Mouse (Mus musculus): ENCODE data around the gene 1700028K03Rik. TPM values are rescaled to one million over a fixed set of nuclear protein-coding genes. Genes with fewer than 3 reads are reported as not detected.

The 1700028K03Rik gene
- polyA plus RNA-seq, 1 experiment from 2014 or later, result 0.05 TPM

DNA sequence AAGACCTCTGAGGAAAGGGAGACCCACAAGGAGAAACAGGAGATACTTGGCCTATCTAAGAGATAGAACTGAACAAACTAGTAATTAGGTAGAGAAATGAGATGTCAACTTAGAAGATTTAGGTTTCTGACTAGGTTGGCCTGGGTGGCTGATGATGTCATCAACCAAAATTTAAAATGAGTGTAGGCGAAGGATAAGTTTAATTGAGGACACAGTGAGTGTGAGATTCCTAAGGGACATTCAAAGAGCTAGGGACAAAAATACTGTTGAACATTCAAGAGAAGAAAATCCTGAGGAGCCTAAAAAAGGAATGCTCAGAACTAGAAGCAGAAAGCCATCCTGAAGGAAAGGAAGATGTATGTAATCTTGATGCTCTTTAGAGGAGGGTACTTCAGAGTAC lies 18.4 kb upstream of the 1700028K03Rik start:
- no peak overlapping the region for H3K9ac ChIP-seq (ENCODE audit: low read length)
- H3K4me3 ChIP-seq (ENCODE audit: control insufficient read depth in 1 of 2, insufficient read depth in 1 of 2, low read depth in 1 of 2, low read length in 2 of 2), result no peak overlapping the region
- H3K27ac ChIP-seq (replicated peaks in 1 of 2; ENCODE audit: control insufficient read depth in 1 of 2, insufficient read depth in 1 of 2, low read depth in 2 of 2, low read length in 2 of 2), result no peak overlapping the region
- H3K9me3 ChIP-seq (ENCODE audit: control insufficient read depth, low read length), result no peaks in the 10 kb centered on the region
- no peaks in the 10 kb centered on the region for H3K4me1 ChIP-seq (ENCODE audit: control insufficient read depth in 2 of 2, insufficient read depth in 2 of 2, low read length in 2 of 2)
- no peak overlapping the region for H3K4me2 ChIP-seq (ENCODE audit: low read length)
- ATAC-seq (ENCODE audit: insufficient number of reproducible peaks, insufficient read depth, low FRiP score, low read depth), result no peak
- H3K36me3 ChIP-seq (ENCODE audit: control insufficient read depth, insufficient read depth, low read length), result no peaks in the 10 kb centered on the region
- H3K27me3 ChIP-seq (ENCODE audit: control insufficient read depth, insufficient read depth, low read length), result no peaks in the 10 kb centered on the region
- 89% methylated on average over 1 of the region's 1 CpGs for WGBS

- no peak for ATAC-seq (ENCODE audit: insufficient number of reproducible peaks, insufficient read depth, low FRiP score, low read depth)
- Histone ChIP-seq H3K9ac (ENCODE audit: low read length) (no peak overlapping the region), H3K4me3 (ENCODE audit: control insufficient read depth in 1 of 2, insufficient read depth in 1 of 2, low read depth in 1 of 2, low read length in 2 of 2) (no peak overlapping the region)
These were observed 15.9 kb upstream of the 1700028K03Rik start for GRCm38 (mm10) chr5:107518602-107519001.

GRCm38 (mm10) chr5:107521386-107521785 lies 13.1 kb upstream of the 1700028K03Rik start:
- no peaks in the 10 kb centered on the region for H3K27me3 ChIP-seq (ENCODE audit: control insufficient read depth, insufficient read depth, low read length)
- H3K36me3 ChIP-seq (ENCODE audit: control insufficient read depth, insufficient read depth, low read length), result no peaks in the 10 kb centered on the region
- H3K4me1 ChIP-seq (ENCODE audit: control insufficient read depth in 2 of 2, insufficient read depth in 2 of 2, low read length in 2 of 2), result no peaks in the 10 kb centered on the region; a peak in 1 of 4 replicates
- 82% methylated on average over 6 of the region's 6 CpGs for WGBS
- no peaks in the 10 kb centered on the region for H3K9me3 ChIP-seq (ENCODE audit: control insufficient read depth, low read length)
- no peak overlapping the region for H3K9ac ChIP-seq (ENCODE audit: low read length)
- H3K4me3 ChIP-seq (ENCODE audit: control insufficient read depth in 1 of 2, insufficient read depth in 1 of 2, low read depth in 1 of 2, low read length in 2 of 2), result no peak overlapping the region
- no peak for ATAC-seq (ENCODE audit: insufficient number of reproducible peaks, insufficient read depth, low FRiP score, low read depth)
- no peak overlapping the region for H3K4me2 ChIP-seq (ENCODE audit: low read length)
- H3K27ac ChIP-seq (replicated peaks in 1 of 2; ENCODE audit: control insufficient read depth in 1 of 2, insufficient read depth in 1 of 2, low read depth in 2 of 2, low read length in 2 of 2), result no peak overlapping the region

More at GRCm38 (mm10) chr5:107518602-107519001, 15.9 kb upstream of the 1700028K03Rik start:
- Histone ChIP-seq H3K27ac (replicated peaks in 1 of 2; ENCODE audit: control insufficient read depth in 1 of 2, insufficient read depth in 1 of 2, low read depth in 2 of 2, low read length in 2 of 2) (no peak overlapping the region), H3K27me3 (ENCODE audit: control insufficient read depth, insufficient read depth, low read length) (no peaks in the 10 kb centered on the region), H3K36me3 (ENCODE audit: control insufficient read depth, insufficient read depth, low read length) (no peaks in the 10 kb centered on the region), H3K4me1 (ENCODE audit: control insufficient read depth in 2 of 2, insufficient read depth in 2 of 2, low read length in 2 of 2) (no peaks in the 10 kb centered on the region; a peak in 1 of 4 replicates), H3K4me2 (ENCODE audit: low read length) (no peak overlapping the region), H3K9me3 (ENCODE audit: control insufficient read depth, low read length) (no peaks in the 10 kb centered on the region)
- WGBS, result 88% methylated on average over 4 of the region's 4 CpGs

GRCm38 (mm10) chr5:107521897-107522296 lies 12.6 kb upstream of the 1700028K03Rik start:
- 55% methylated on average over 7 of the region's 7 CpGs for WGBS
- no peaks in the 10 kb centered on the region for H3K9me3 ChIP-seq (ENCODE audit: control insufficient read depth, low read length)
- no peaks in the 10 kb centered on the region for H3K27me3 ChIP-seq (ENCODE audit: control insufficient read depth, insufficient read depth, low read length)
- no peak overlapping the region for H3K27ac ChIP-seq (replicated peaks in 1 of 2; ENCODE audit: control insufficient read depth in 1 of 2, insufficient read depth in 1 of 2, low read depth in 2 of 2, low read length in 2 of 2)
- ATAC-seq (ENCODE audit: insufficient number of reproducible peaks, insufficient read depth, low FRiP score, low read depth), result no peak
- H3K4me1 ChIP-seq (ENCODE audit: control insufficient read depth in 2 of 2, insufficient read depth in 2 of 2, low read length in 2 of 2), result no peaks in the 10 kb centered on the region; a peak in 1 of 4 replicates
- no peak overlapping the region; the same call in 1 of the 2 replicates for H3K4me2 ChIP-seq (ENCODE audit: low read length)
- no peaks in the 10 kb centered on the region for H3K36me3 ChIP-seq (ENCODE audit: control insufficient read depth, insufficient read depth, low read length)
- no peak overlapping the region for H3K9ac ChIP-seq (ENCODE audit: low read length)
- no peak overlapping the region for H3K4me3 ChIP-seq (ENCODE audit: control insufficient read depth in 1 of 2, insufficient read depth in 1 of 2, low read depth in 1 of 2, low read length in 2 of 2)

- Histone ChIP-seq H3K9ac (ENCODE audit: low read length) (no peak overlapping the region), H3K4me2 (ENCODE audit: low read length) (no peak overlapping the region), H3K9me3 (ENCODE audit: control insufficient read depth, low read length) (no peaks in the 10 kb centered on the region), H3K4me1 (ENCODE audit: control insufficient read depth in 2 of 2, insufficient read depth in 2 of 2, low read length in 2 of 2) (no peaks in the 10 kb centered on the region; a peak in 1 of 4 replicates), H3K36me3 (ENCODE audit: control insufficient read depth, insufficient read depth, low read length) (no peaks in the 10 kb centered on the region), H3K4me3 (ENCODE audit: control insufficient read depth in 1 of 2, insufficient read depth in 1 of 2, low read depth in 1 of 2, low read length in 2 of 2) (no peak overlapping the region), H3K27ac (replicated peaks in 1 of 2; ENCODE audit: control insufficient read depth in 1 of 2, insufficient read depth in 1 of 2, low read depth in 2 of 2, low read length in 2 of 2) (no peak overlapping the region), H3K27me3 (ENCODE audit: control insufficient read depth, insufficient read depth, low read length) (no peaks in the 10 kb centered on the region)
- no peak for ATAC-seq (ENCODE audit: insufficient number of reproducible peaks, insufficient read depth, low FRiP score, low read depth)
- WGBS, result 76% methylated on average over 10 of the region's 10 CpGs
These were observed 10.2 kb upstream of the 1700028K03Rik start for GRCm38 (mm10) chr5:107524281-107524680.

- 78% methylated on average over 3 of the region's 3 CpGs for WGBS
- Histone ChIP-seq H3K36me3 (ENCODE audit: control insufficient read depth, insufficient read depth, low read length) (no peaks in the 10 kb centered on the region), H3K27ac (replicated peaks in 1 of 2; ENCODE audit: control insufficient read depth in 1 of 2, insufficient read depth in 1 of 2, low read depth in 2 of 2, low read length in 2 of 2) (no peak overlapping the region), H3K4me1 (ENCODE audit: control insufficient read depth in 2 of 2, insufficient read depth in 2 of 2, low read length in 2 of 2) (no peaks in the 10 kb centered on the region), H3K9me3 (ENCODE audit: control insufficient read depth, low read length) (no peaks in the 10 kb centered on the region), H3K4me3 (ENCODE audit: control insufficient read depth in 1 of 2, insufficient read depth in 1 of 2, low read depth in 1 of 2, low read length in 2 of 2) (no peak overlapping the region), H3K9ac (ENCODE audit: low read length) (no peak overlapping the region), H3K4me2 (ENCODE audit: low read length) (no peak overlapping the region), H3K27me3 (ENCODE audit: control insufficient read depth, insufficient read depth, low read length) (no peaks in the 10 kb centered on the region)
- no peak for ATAC-seq (ENCODE audit: insufficient number of reproducible peaks, insufficient read depth, low FRiP score, low read depth)
These were observed 5.7 kb upstream of the 1700028K03Rik start for GRCm38 (mm10) chr5:107528856-107529255.

GRCm38 (mm10) chr5:107533590-107533989 lies 919 bp upstream of the 1700028K03Rik start:
- H3K27me3 ChIP-seq (ENCODE audit: control insufficient read depth, insufficient read depth, low read length), result no peaks in the 10 kb centered on the region
- H3K4me2 ChIP-seq (ENCODE audit: low read length), result no peak overlapping the region
- H3K27ac ChIP-seq (replicated peaks in 1 of 2; ENCODE audit: control insufficient read depth in 1 of 2, insufficient read depth in 1 of 2, low read depth in 2 of 2, low read length in 2 of 2), result no peak overlapping the region
- WGBS, result 49% methylated on average over 2 of the region's 2 CpGs
- H3K36me3 ChIP-seq (ENCODE audit: control insufficient read depth, insufficient read depth, low read length), result no peaks in the 10 kb centered on the region
- H3K9ac ChIP-seq (ENCODE audit: low read length), result no peak overlapping the region
- no peak for ATAC-seq (ENCODE audit: insufficient number of reproducible peaks, insufficient read depth, low FRiP score, low read depth)
- H3K4me1 ChIP-seq (ENCODE audit: control insufficient read depth in 2 of 2, insufficient read depth in 2 of 2, low read length in 2 of 2), result no peaks in the 10 kb centered on the region
- no peaks in the 10 kb centered on the region for H3K9me3 ChIP-seq (ENCODE audit: control insufficient read depth, low read length)
- H3K4me3 ChIP-seq (ENCODE audit: control insufficient read depth in 1 of 2, insufficient read depth in 1 of 2, low read depth in 1 of 2, low read length in 2 of 2), result no peak overlapping the region

- no peak overlapping the region for H3K4me3 ChIP-seq (ENCODE audit: control insufficient read depth in 1 of 2, insufficient read depth in 1 of 2, low read depth in 1 of 2, low read length in 2 of 2)
- WGBS, result 46% methylated on average over 7 of the region's 7 CpGs
- no peaks in the 10 kb centered on the region for H3K9me3 ChIP-seq (ENCODE audit: control insufficient read depth, low read length)
- no peak overlapping the region for H3K4me2 ChIP-seq (ENCODE audit: low read length)
- no peaks in the 10 kb centered on the region for H3K27me3 ChIP-seq (ENCODE audit: control insufficient read depth, insufficient read depth, low read length)
- no peak for ATAC-seq (ENCODE audit: insufficient number of reproducible peaks, insufficient read depth, low FRiP score, low read depth)
- no peak overlapping the region for H3K27ac ChIP-seq (replicated peaks in 1 of 2; ENCODE audit: control insufficient read depth in 1 of 2, insufficient read depth in 1 of 2, low read depth in 2 of 2, low read length in 2 of 2)
- H3K4me1 ChIP-seq (ENCODE audit: control insufficient read depth in 2 of 2, insufficient read depth in 2 of 2, low read length in 2 of 2), result peaks cover 0 to 2% of the 10 kb centered on the region in 2 experiments; a peak in 1 of 4 replicates
- no peaks in the 10 kb centered on the region for H3K36me3 ChIP-seq (ENCODE audit: control insufficient read depth, insufficient read depth, low read length)
- no peak overlapping the region for H3K9ac ChIP-seq (ENCODE audit: low read length)
These were observed 7.2 kb downstream of the 1700028K03Rik start for GRCm38 (mm10) chr5:107541696-107542095.
